Mouse (Mus musculus) bone marrow macrophage, adult 2 months (primary cell): ENCODE measurements around the gene Osbpl5. TPM values are rescaled to one million over a fixed set of nuclear protein-coding genes. Genes with fewer than 3 reads are reported as not detected.
"Not testable (repeated sequence)": the region's sequence is repeated elsewhere in the genome, so short reads cannot be mapped to it uniquely, and the experiment has no call there.

ENCODE experiments used
- H3K27ac ChIP-seq: 2 replicates; pipeline ENCODE4 v1.5.1; 2012; ENCODE audit warnings: low read depth, low read length; ENCODE audit not compliant: insufficient read depth
- H3K4me1 ChIP-seq: 2 replicates; pipeline ENCODE4 v1.6.1; 2012; ENCODE audit warnings: low read length; ENCODE audit not compliant: control insufficient read depth, insufficient read depth
- H3K4me3 ChIP-seq: 2 replicates; pipeline ENCODE4 v1.5.1; 2012; ENCODE audit warnings: mild to moderate bottlenecking, low read length, moderate library complexity; ENCODE audit not compliant: insufficient read depth
- CTCF ChIP-seq: IDR thresholded peaks from 2 replicates; pipeline ENCODE4 v1.5.1; 2012; ENCODE audit warnings: low read depth, mild to moderate bottlenecking, low read length, moderate library complexity
- POLR2A ChIP-seq: IDR thresholded peaks from 2 replicates; pipeline ENCODE4 v1.6.1; 2012; ENCODE audit warnings: mild to moderate bottlenecking, low read depth, low read length, borderline replicate concordance
- polyA plus RNA-seq: library from polyadenylated mRNA; stranded (reverse); fragments of >200 nt; gene quantifications from 2 replicates; pipeline ENCODE4 v1.2.4, GENCODE M21; 2012; ENCODE audit not compliant: missing spikeins, insufficient read depth, insufficient read length

Gene Osbpl5
- polyA plus RNA-seq, 1 experiment: 1.2 TPM

DNA sequence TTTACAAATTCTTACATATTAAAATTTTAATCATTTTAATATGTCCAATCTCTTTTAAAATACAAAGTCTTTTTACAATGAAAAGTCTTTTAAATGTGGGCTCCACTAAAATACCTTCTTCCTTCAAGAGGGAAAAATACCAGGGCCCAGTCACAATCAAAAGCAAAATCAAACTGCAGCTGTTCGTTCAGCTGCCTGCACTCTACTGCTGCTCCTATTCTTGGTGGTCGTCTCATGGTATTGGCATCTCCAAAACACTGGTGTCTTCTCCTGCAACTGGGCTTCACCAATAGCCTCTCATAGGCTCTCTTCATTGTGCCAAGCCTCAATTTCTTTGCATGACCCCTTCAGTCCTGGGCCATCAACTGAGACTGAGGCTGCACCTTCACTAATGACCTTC, 93.3 kb downstream of the Osbpl5 start:
- H3K4me1 ChIP-seq: peaks cover 6% of the 10 kb centered on the region; the same call in 1 of the 2 replicates
- no peak overlapping the region for H3K4me3 ChIP-seq
- no peak for TF ChIP-seq CTCF
- TF ChIP-seq POLR2A: no peak
- H3K27ac ChIP-seq: no peak overlapping the region

DNA sequence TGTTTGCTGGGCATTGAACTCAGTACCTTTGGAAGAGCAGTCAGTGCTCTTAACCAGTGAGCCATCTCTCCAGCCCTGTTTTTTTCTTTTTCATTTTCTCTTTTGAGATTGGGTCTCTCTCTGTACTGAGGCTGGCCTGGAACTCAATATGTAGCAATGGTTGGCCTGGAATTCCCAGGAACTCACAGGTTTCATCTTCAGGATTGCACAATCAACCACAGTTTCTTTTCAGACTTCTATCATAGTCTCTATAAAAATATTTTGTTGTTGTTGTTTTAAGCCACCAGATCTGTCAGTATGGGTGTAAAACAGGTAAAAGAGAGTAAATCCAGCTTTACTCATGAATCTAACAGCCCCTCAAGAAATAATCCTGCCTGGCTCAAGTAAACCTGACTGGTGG, 96.0 kb downstream of the Osbpl5 start:
- H3K4me3 ChIP-seq: no peak overlapping the region
- peaks cover 6% of the 10 kb centered on the region; the same call in 1 of the 2 replicates for H3K4me1 ChIP-seq
- no peak overlapping the region for H3K27ac ChIP-seq
- TF ChIP-seq CTCF (no peak), POLR2A (no peak)

DNA sequence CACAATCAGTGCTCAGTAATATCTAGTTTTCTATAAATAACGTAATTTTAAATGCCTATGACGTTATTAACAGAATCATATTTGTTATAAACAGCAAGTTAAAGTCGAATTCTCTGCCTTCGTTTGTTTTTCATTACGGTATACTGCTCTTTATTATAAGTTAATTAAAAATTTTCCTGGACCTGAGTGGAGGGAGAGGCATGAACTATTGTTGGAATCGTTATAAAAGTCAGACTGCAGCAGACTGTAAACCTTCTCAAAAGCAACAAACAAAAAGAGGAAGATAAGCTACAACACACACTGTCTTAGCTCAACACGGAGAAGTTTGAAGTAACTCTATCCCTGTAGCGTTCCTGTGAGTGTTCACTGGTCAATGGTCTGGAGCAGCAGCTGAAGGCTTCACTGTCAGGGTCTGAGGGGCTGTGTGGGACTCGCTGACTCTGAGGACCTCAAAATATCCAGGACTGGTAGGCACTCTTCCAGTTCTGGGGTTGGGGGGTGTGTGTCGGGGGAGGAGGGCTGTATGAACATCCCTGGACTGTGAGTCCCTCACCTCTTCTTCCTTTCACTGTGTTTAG, 106.9 kb downstream of the Osbpl5 start:
- not testable (repeated sequence) for H3K4me3 ChIP-seq, H3K4me1 ChIP-seq
- H3K27ac ChIP-seq: peak overlapping the region; percentile 15

DNA sequence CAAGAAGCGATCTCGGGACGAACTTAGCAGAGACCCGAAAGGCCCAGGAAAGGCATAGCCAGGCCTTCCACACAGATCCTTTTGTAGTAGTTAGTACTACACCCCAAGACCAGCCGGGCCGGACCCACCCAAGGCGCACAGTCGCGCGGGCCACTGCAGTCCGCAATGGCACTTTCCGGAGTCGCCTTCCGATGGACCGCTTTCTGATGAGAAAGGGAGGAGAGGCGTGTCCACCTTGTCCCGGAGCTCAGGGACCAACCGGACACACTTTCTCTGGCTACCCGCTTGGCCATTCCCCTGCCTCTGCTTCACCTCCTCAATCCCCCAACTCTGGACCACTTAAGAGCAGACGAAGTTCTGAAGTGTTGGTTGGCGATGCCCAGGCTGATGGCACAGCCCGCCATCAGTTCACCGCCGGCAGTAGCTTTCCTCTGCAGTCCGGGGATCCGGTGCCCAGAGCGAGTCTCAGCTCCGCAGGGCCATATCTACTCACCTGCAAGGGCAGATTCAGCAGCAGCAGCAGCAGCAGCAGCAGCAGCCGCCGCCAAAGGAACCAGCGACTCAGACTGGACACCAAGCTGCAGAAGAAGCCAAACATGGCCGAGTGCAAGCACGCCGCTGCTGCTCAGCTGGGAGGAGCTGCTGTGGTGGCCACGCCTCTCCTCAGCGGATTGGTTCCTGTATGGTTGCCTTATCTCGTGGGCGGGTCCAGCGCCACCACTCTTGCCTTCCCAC, 107.6 kb downstream of the Osbpl5 start, which contains the start of gene Tnfrsf22:
Gene Tnfrsf22 (minus strand): TSS at position 628 of the 735 bp plus-strand sequence.
- TF ChIP-seq CTCF: no peak
- TF ChIP-seq POLR2A: no peak
- H3K27ac ChIP-seq: peak within 1 kb of the TSS; percentile 15
- peaks cover 4% of the 10 kb centered on the region for H3K4me1 ChIP-seq
- peak within 1 kb of the TSS; percentile 81 for H3K4me3 ChIP-seq

DNA sequence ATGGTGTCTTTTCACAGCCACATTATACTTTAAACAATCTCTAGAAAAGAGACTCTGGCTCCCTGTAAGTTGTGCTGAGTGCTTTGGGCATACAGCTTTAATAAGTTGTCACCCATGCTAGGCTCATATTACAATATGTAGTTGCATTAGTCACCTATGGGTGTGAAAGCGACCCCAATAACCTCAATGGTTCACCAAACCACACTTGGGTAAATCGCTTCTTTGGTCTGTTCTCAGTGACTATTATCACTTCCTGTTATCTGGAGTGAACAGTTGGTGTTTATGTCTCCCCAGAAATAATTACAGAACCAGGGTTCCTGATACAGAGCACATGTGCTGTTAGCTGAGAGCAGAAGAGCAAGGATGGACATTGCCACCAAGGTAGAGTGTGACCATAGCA, 112.8 kb downstream of the Osbpl5 start:
- not testable (repeated sequence) for H3K27ac ChIP-seq, H3K4me3 ChIP-seq, H3K4me1 ChIP-seq

Other genes starting within 250 kb of the Osbpl5 start
- 68.6 and 74.0 TPM in 2 replicates for gene Nap1l4, start 207.9 kb downstream of the Osbpl5 start, polyA plus RNA-seq
- 41.6 and 42.5 TPM in 2 replicates for gene Cars, start 156.9 kb downstream of the Osbpl5 start, polyA plus RNA-seq
- 5.5 and 7.6 TPM in 2 replicates for gene Tnfrsf26, start 128.3 kb downstream of the Osbpl5 start, polyA plus RNA-seq
- gene Tnfrsf22, start 107.3 kb downstream of the Osbpl5 start, polyA plus RNA-seq: 2.5 and 2.9 TPM in 2 replicates
- gene Tnfrsf23, start 71.1 kb downstream of the Osbpl5 start, polyA plus RNA-seq: 9.8 TPM in 2 replicates
- not detected in 2 replicates for gene Mrgprg, start 10.0 kb upstream of the Osbpl5 start, polyA plus RNA-seq
- 0.35 and 0.39 TPM in 2 replicates for gene Mrgpre, start 27.5 kb upstream of the Osbpl5 start, polyA plus RNA-seq
- gene Nadsyn1, start 65.9 kb upstream of the Osbpl5 start, polyA plus RNA-seq: 8.5 and 10.2 TPM in 2 replicates
- 20.5 and 21.8 TPM in 2 replicates for gene Dhcr7, start 66.2 kb upstream of the Osbpl5 start, polyA plus RNA-seq
- not detected in 2 replicates for gene Gm498, start 109.9 kb upstream of the Osbpl5 start, polyA plus RNA-seq
- gene Shank2, start 244.9 kb upstream of the Osbpl5 start, polyA plus RNA-seq: not detected in 2 replicates